8 mouse cellular contexts compared by ENCODE assay signal in the genomic region with DNA sequence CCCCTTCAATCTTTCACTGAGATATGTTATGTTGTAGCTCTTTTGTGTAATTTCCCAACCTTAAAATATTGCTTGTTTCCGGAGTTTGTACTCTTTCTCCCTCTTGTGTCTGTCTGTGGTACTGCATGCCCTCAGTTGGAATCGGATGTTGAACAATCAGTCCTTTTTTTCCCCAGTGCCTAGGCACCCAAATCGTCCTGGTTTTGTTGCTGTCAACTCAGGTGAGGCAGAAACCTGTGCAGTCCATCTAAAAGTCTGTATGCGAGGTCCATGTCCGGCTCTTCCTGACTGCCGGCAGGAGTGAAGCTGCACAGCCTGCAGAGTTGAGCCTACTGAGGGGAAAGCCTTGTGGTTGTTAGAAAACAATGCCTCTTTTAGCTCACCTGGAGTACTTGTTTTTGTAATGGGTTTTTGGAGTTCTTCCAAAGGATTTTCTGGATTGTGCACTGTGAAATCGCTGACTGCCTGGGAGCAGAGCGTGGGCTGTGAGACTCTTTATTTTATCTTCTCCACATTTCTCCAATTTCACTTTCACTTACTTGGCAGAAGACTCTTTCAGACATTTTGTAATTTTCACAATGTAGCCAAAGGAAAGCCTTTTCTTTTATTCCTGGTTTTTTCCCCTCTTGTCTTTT. TPM values are rescaled to one million over a fixed set of nuclear protein-coding genes. Genes with fewer than 3 reads are reported as not detected.
A peak's percentile ranks its signal among the peaks of the same experiment; 100 is the strongest.
DNase-seq lines count a peak whose midpoint lies in the region; ATAC-seq and TF ChIP-seq lines count a peak whose summit lies in the region.

No protein-coding gene starts in this region.

- H3K4me1 ChIP-seq in forebrain, embryonic 10.5 days: no peaks in the 10 kb centered on the region
- H3K4me1 ChIP-seq in forebrain, embryonic 15.5 days: no peaks in the 10 kb centered on the region
- H3K4me1 ChIP-seq in small intestine, adult 2 months (ENCODE audit: control insufficient read depth, insufficient read depth, insufficient read length, low read length): peaks cover 2% of the 10 kb centered on the region; the same call in 1 of the 2 replicates

- H3K9ac ChIP-seq in forebrain, embryonic 15.5 days (replicated peaks): no peak overlapping the region

- H3K4me3 ChIP-seq in forebrain, embryonic 10.5 days: no peak overlapping the region
- H3K4me3 ChIP-seq in forebrain, embryonic 15.5 days: no peak overlapping the region
- H3K4me3 ChIP-seq in gastrocnemius, adult 2 months: peak overlapping the region; percentile 23; the same call in 1 of the 2 replicates
- H3K4me3 ChIP-seq in layer of hippocampus, adult 2 months: no peak overlapping the region
- no peak overlapping the region for H3K4me3 ChIP-seq in small intestine, adult 2 months (ENCODE audit: low read depth, low read length)

- peak; percentile 40 for DNase-seq in forebrain, embryonic 10.5 days (ENCODE audit: extremely low spot score, low spot score)
- DNase-seq in MEL-GATA-1-ER (ENCODE audit: extremely low read depth, low read depth): peak; percentile 23
- DNase-seq in cerebellum, adult 18-20 months: peak; percentile 51 to 70
- peak; percentile 39 for DNase-seq in gastrocnemius, adult 2 months
- peak; percentile 55 to 78 for DNase-seq in layer of hippocampus, adult 2 months (ENCODE audit: low spot score in 2 of 2)
- DNase-seq in lung, postnatal 25 days (ENCODE audit: low spot score): peak; percentile 69

- TF ChIP-seq POLR2A in small intestine, adult 2 months (IDR thresholded peaks at IDR 0.05; ENCODE audit: low read depth, low read length): no peak

- no peaks in the 10 kb centered on the region for H3K27me3 ChIP-seq in forebrain, embryonic 10.5 days (ENCODE audit: poor library complexity, severe bottlenecking)
- H3K27me3 ChIP-seq in forebrain, embryonic 15.5 days: no peaks in the 10 kb centered on the region
- no peaks in the 10 kb centered on the region for H3K27me3 ChIP-seq in small intestine, adult 2 months (ENCODE audit: control insufficient read depth, insufficient read depth, low read length)

- no peak for ATAC-seq in forebrain, embryonic 15.5 days (replicated peaks)

- intact Hi-C loops in gastrocnemius, adult 2 months (cut with DNase I): loop anchor here (2.0 to 10.0 kb wide), 6 partner anchors 37 to 466 kb away; no protein-coding TSS in a partner anchor

- no peak; the same call in 1 of the 2 replicates for TF ChIP-seq CTCF in gastrocnemius, adult 2 months (IDR thresholded peaks at IDR 0.05)
- TF ChIP-seq CTCF in layer of hippocampus, adult 2 months (conservative IDR thresholded peaks at IDR 0.05): peak; percentile 100
- TF ChIP-seq CTCF in small intestine, adult 2 months (IDR thresholded peaks at IDR 0.05; ENCODE audit: extremely low read depth, insufficient read length, insufficient replicate concordance, low read depth, low read length): peak; percentile 59; the same call in 1 of the 2 replicates

- no peak overlapping the region for H3K27ac ChIP-seq in forebrain, embryonic 10.5 days
- no peak overlapping the region for H3K27ac ChIP-seq in forebrain, embryonic 15.5 days (replicated peaks)
- peak overlapping the region; percentile 57; the same call in 1 of the 2 replicates for H3K27ac ChIP-seq in gastrocnemius, adult 2 months
- H3K27ac ChIP-seq in layer of hippocampus, adult 2 months: no peak overlapping the region
- no peak overlapping the region for H3K27ac ChIP-seq in small intestine, adult 2 months (ENCODE audit: insufficient read depth, low read depth, low read length)

- H3K9me3 ChIP-seq in forebrain, embryonic 10.5 days: no peaks in the 10 kb centered on the region
- no peaks in the 10 kb centered on the region for H3K9me3 ChIP-seq in forebrain, embryonic 15.5 days

- H3K36me3 ChIP-seq in forebrain, embryonic 10.5 days (replicated peaks): peaks cover 46% of the 10 kb centered on the region
- peaks cover 27% of the 10 kb centered on the region for H3K36me3 ChIP-seq in forebrain, embryonic 15.5 days
- peaks cover 55% of the 10 kb centered on the region for H3K36me3 ChIP-seq in small intestine, adult 2 months (ENCODE audit: control insufficient read depth, insufficient read depth, low read length)

- 64% methylated on average over 8 of the region's 8 CpGs for WGBS in forebrain, embryonic 10.5 days
- 58% methylated on average over 8 of the region's 8 CpGs for WGBS in forebrain, embryonic 15.5 days
- 39% methylated on average over 8 of the region's 8 CpGs for WGBS in small intestine, adult 2 months

- H3K4me2 ChIP-seq in forebrain, embryonic 15.5 days (replicated peaks): no peak overlapping the region

RNA-seq across cellular contexts. Expression of gene Tax1bp1, which starts 11.4 kb away (rescaled TPM):
- 115 and 123 TPM in 2 replicates for polyA plus RNA-seq in forebrain, embryonic 10.5 days (2016; fragmentation: Nextera tagmentation; extraction: Ambion mirVana)
- polyA plus RNA-seq in forebrain, embryonic 15.5 days (2015; fragmentation: Nextera tagmentation; extraction: Ambion mirVana): 153 and 166 TPM in 2 replicates
- total RNA-seq in gastrocnemius, adult 2 months (2021): 10 to 100 TPM; 67.5 to 73.4 TPM
- 100 to 1,000 TPM; 126 to 134 TPM for total RNA-seq in layer of hippocampus, adult 2 months (2021)
- polyA plus RNA-seq in small intestine, adult 2 months (2012; rRNA removed): 9.2 and 17.0 TPM in 2 replicates
